Mouse (Mus musculus) adrenal gland, postnatal 10 days (tissue): ENCODE results near the gene Mrps23. TPM values are rescaled to one million over a fixed set of nuclear protein-coding genes. Genes with fewer than 3 reads are reported as not detected.
"Not testable (repeated sequence)": the region's sequence is repeated elsewhere in the genome, so short reads cannot be mapped to it uniquely, and the experiment has no call there.

ENCODE experiments used
- DNase-seq: peaks from one replicate; pipeline ENCODE4 v3.0.0; 2021; ENCODE audit warnings: mixed read lengths
- total RNA-seq, 2 experiments: library from RNA; stranded (reverse); gene quantifications; 2 replicates each; pipeline ENCODE4 v1.2.3; 2021

Mrps23 gene
- total RNA-seq, 2 experiments from 2014 or later: 175 to 192 TPM

GRCm38 (mm10) chr11:88173386-88174025 is 30.7 kb upstream of the Mrps23 start:
- DNase-seq: no peak

- no peak for DNase-seq
Observed at GRCm38 (mm10) chr11:88180467-88180958, 23.7 kb upstream of the Mrps23 start.

GRCm38 (mm10) chr11:88180959-88181619 is 23.1 kb upstream of the Mrps23 start:
- DNase-seq: peak; percentile 90

GRCm38 (mm10) chr11:88184632-88185180 is 19.5 kb upstream of the Mrps23 start:
- DNase-seq: no peak

- DNase-seq: no peak
Observed at GRCm38 (mm10) chr11:88186078-88186946, 17.9 kb upstream of the Mrps23 start.

- DNase-seq: no peak
Observed at GRCm38 (mm10) chr11:88186947-88187243, 17.3 kb upstream of the Mrps23 start.

GRCm38 (mm10) chr11:88187417-88188133 is 16.6 kb upstream of the Mrps23 start:
- DNase-seq: peak; percentile 88

- no peak for DNase-seq
Observed at GRCm38 (mm10) chr11:88188216-88188615, 16.0 kb upstream of the Mrps23 start.

- no peak for DNase-seq
Observed at GRCm38 (mm10) chr11:88188635-88189034, 15.6 kb upstream of the Mrps23 start.

GRCm38 (mm10) chr11:88192595-88192994 is 11.6 kb upstream of the Mrps23 start:
- DNase-seq: no peak

GRCm38 (mm10) chr11:88193098-88193823 is 10.9 kb upstream of the Mrps23 start:
- DNase-seq: no peak

GRCm38 (mm10) chr11:88193824-88194696 is 10.1 kb upstream of the Mrps23 start:
- peak; percentile 67 for DNase-seq

- DNase-seq: not testable (repeated sequence)
Observed at GRCm38 (mm10) chr11:88195699-88196098, 8.5 kb upstream of the Mrps23 start.

GRCm38 (mm10) chr11:88197153-88197576 is 7.0 kb upstream of the Mrps23 start:
- DNase-seq: peak; percentile 76

GRCm38 (mm10) chr11:88198223-88198622 is 6.0 kb upstream of the Mrps23 start:
- no peak for DNase-seq

- no peak for DNase-seq
Observed at GRCm38 (mm10) chr11:88201172-88201571, 3.0 kb upstream of the Mrps23 start.

GRCm38 (mm10) chr11:88202077-88202476 is 2.1 kb upstream of the Mrps23 start:
- no peak for DNase-seq

GRCm38 (mm10) chr11:88204593-88205368 is 593 bp downstream of the Mrps23 start:
- no peak for DNase-seq

GRCm38 (mm10) chr11:88206576-88206975 is 2.4 kb downstream of the Mrps23 start:
- not testable (repeated sequence) for DNase-seq
